Mouse (Mus musculus) CH12.LX (cell line): ENCODE measurements at regions not wholly inside any gene's neighbourhood (a gene's known extent, or its start where the extent isn't known, plus 50 kb on each side); places are given as distances from the start of the nearest gene placed in this dataset.
"Not testable (repeated sequence)": the region's sequence is repeated elsewhere in the genome, so short reads cannot be mapped to it uniquely, and the experiment has no call there.

ENCODE experiments used
- DNase-seq: peaks from one replicate; pipeline ENCODE4 v3.0.0-alpha.2; 2013; ENCODE audit errors: extremely low read depth
- H3K27ac ChIP-seq: 2 replicates; pipeline ENCODE4 v1.5.1; 2012; ENCODE audit warnings: low read depth, mild to moderate bottlenecking, control low read depth, moderate library complexity; ENCODE audit not compliant: insufficient read depth
- H3K27me3 ChIP-seq: replicated peaks from 2 replicates; pipeline ENCODE3; 2012; ENCODE audit warnings: inconsistent platforms
- H3K36me3 ChIP-seq, 2 experiments: replicated peaks in 1 of 2; 2 replicates each; pipeline versions ENCODE3 to v1.6.1; 2012; ENCODE audit warnings: inconsistent platforms in 1 of 2, low read length in 1 of 2, mild to moderate bottlenecking in 1 of 2, mixed read lengths in 1 of 2, moderate library complexity in 1 of 2; ENCODE audit not compliant: control insufficient read depth in 1 of 2, insufficient read depth in 1 of 2
- H3K4me1 ChIP-seq, 2 experiments: 2 replicates each; pipeline ENCODE4 v1.6.1; 2012; ENCODE audit warnings: inconsistent platforms in 1 of 2, moderate library complexity in 1 of 2; ENCODE audit not compliant: insufficient read depth in 2 of 2, control insufficient read depth in 1 of 2
- H3K4me2 ChIP-seq: 2 replicates; pipeline ENCODE4 v1.6.1; 2012; ENCODE audit warnings: low read depth, mild to moderate bottlenecking, control low read depth; ENCODE audit not compliant: poor library complexity, insufficient read depth, severe bottlenecking
- H3K4me3 ChIP-seq, 3 experiments: fragments of 150-350 bp in 1 of 3; sonication (generic) in 1 of 3; replicated peaks in 1 of 3; 2 replicates each; pipeline versions ENCODE3 to v1.5.1; 2011 to 2012; ENCODE audit warnings: low read depth in 2 of 3, low read length in 2 of 3, mild to moderate bottlenecking in 2 of 3, moderate library complexity in 2 of 3, control low read depth in 1 of 3, improper control_type of control experiment in 1 of 3, inconsistent platforms in 1 of 3, mixed read lengths in 1 of 3; ENCODE audit not compliant: poor library complexity in 1 of 3
- H3K79me2 ChIP-seq: replicated peaks from 2 replicates; pipeline ENCODE4 v1.6.1; 2012; ENCODE audit warnings: mild to moderate bottlenecking, moderate library complexity; ENCODE audit not compliant: control insufficient read depth, poor library complexity, insufficient read depth, severe bottlenecking; ENCODE audit errors: extremely low read depth
- H3K9ac ChIP-seq: 2 replicates; pipeline ENCODE4 v1.6.1; 2012; ENCODE audit warnings: low read depth, mild to moderate bottlenecking, control low read depth, moderate library complexity; ENCODE audit not compliant: insufficient read depth
- H3K9me3 ChIP-seq: replicated peaks from 2 replicates; pipeline ENCODE3; 2012; ENCODE audit warnings: low read length, inconsistent platforms, mixed read lengths
- BHLHE40 ChIP-seq: IDR thresholded peaks from 2 replicates; pipeline ENCODE4 v1.6.1; 2011; ENCODE audit warnings: mild to moderate bottlenecking, low read depth, low read length, improper control_type of control experiment
- E2F4 ChIP-seq: IDR thresholded peaks from 2 replicates; pipeline ENCODE4 v1.6.1; 2011; ENCODE audit warnings: low read depth, low read length, improper control_type of control experiment; ENCODE audit not compliant: insufficient replicate concordance
- ELF1 ChIP-seq: IDR thresholded peaks from 2 replicates; pipeline ENCODE4 v1.6.1; 2014; ENCODE audit warnings: low read depth, mild to moderate bottlenecking, inconsistent platforms, low read length, improper control_type of control experiment
- EP300 ChIP-seq: IDR thresholded peaks from 2 replicates; pipeline ENCODE4 v1.6.1; 2011; ENCODE audit warnings: low read length, improper control_type of control experiment
- IRF4 ChIP-seq: IDR thresholded peaks from 2 replicates; pipeline ENCODE4 v1.6.1; 2014; ENCODE audit warnings: low read depth, mild to moderate bottlenecking, inconsistent platforms, low read length, improper control_type of control experiment
- MAX ChIP-seq: IDR thresholded peaks from 2 replicates; pipeline ENCODE4 v1.6.1; 2011; ENCODE audit warnings: low read length, improper control_type of control experiment
- MAZ ChIP-seq: IDR thresholded peaks from 2 replicates; pipeline ENCODE4 v1.6.1; 2012; ENCODE audit warnings: low read depth, mild to moderate bottlenecking, inconsistent platforms, low read length, improper control_type of control experiment, moderate library complexity
- NELFE ChIP-seq: IDR thresholded peaks from 2 replicates; pipeline ENCODE4 v1.6.1; 2011; ENCODE audit warnings: low read depth, low read length, improper control_type of control experiment
- NRF1 ChIP-seq: IDR thresholded peaks from 2 replicates; pipeline ENCODE4 v1.6.1; 2014; ENCODE audit warnings: low read depth, mild to moderate bottlenecking, inconsistent platforms, low read length, improper control_type of control experiment, moderate library complexity
- PAX5 ChIP-seq: IDR thresholded peaks from 2 replicates; pipeline ENCODE4 v1.6.1; 2012; ENCODE audit warnings: low read length, inconsistent platforms, mixed read lengths
- POLR2AphosphoS2 ChIP-seq: IDR thresholded peaks from 2 replicates; pipeline ENCODE4 v1.6.1; 2011; ENCODE audit warnings: low read depth, low read length, improper control_type of control experiment
- RAD21 ChIP-seq: IDR thresholded peaks from 2 replicates; pipeline ENCODE4 v1.6.1; 2011; ENCODE audit warnings: low read depth, mild to moderate bottlenecking, low read length, improper control_type of control experiment, moderate library complexity
- RCOR1 ChIP-seq: conservative IDR thresholded peaks from 2 replicates; pipeline ENCODE4 v1.6.1; 2012; ENCODE audit warnings: low read depth, mild to moderate bottlenecking, inconsistent platforms, low read length, improper control_type of control experiment
- SMC3 ChIP-seq: IDR thresholded peaks from 2 replicates; pipeline ENCODE4 v1.6.1; 2011; ENCODE audit warnings: low read depth, low read length, improper control_type of control experiment
- TBP ChIP-seq: conservative IDR thresholded peaks from 2 replicates; pipeline ENCODE4 v1.6.1; 2011; ENCODE audit warnings: low read depth, low read length, improper control_type of control experiment
- TCF12 ChIP-seq: IDR thresholded peaks from 2 replicates; pipeline ENCODE4 v1.6.1; 2014; ENCODE audit warnings: low read depth, mild to moderate bottlenecking, inconsistent platforms, low read length, improper control_type of control experiment
- ZC3H11A ChIP-seq: IDR thresholded peaks from 2 replicates; pipeline ENCODE4 v1.6.1; 2012; ENCODE audit warnings: low read depth, mild to moderate bottlenecking, inconsistent platforms, low read length, improper control_type of control experiment
- ZKSCAN1 ChIP-seq: IDR thresholded peaks from 2 replicates; pipeline ENCODE4 v1.6.1; 2012; ENCODE audit warnings: low read depth, inconsistent platforms, low read length, improper control_type of control experiment, borderline replicate concordance
- ZMIZ1 ChIP-seq: IDR thresholded peaks from 2 replicates; pipeline ENCODE4 v1.6.1; 2012; ENCODE audit warnings: low read depth, mild to moderate bottlenecking, inconsistent platforms, low read length, improper control_type of control experiment
- dilution Hi-C: fragments of 300-500 bp; cut with MboI; formaldehyde crosslinking; loops from 2 replicates; pipeline ENCODE4 v1.14.3; 2020; ENCODE audit warnings: low sequenced_read_pairs; ENCODE audit not compliant: extremely low pct_unique_long_range_greater_than_20kb, extremely low pct_ligation_motif_present
- in situ Hi-C: fragments of 300-500 bp; cut with MboI; formaldehyde crosslinking; loops from 3 replicates; pipeline ENCODE4 v1.14.3; 2019; ENCODE audit warnings: low sequenced_read_pairs, low pct_ligation_motif_present, low pct_unique_long_range_greater_than_20kb, mixed read lengths

- no peak overlapping the region for H3K9ac ChIP-seq
- H3K4me3 ChIP-seq, result no peak overlapping the region
- H3K9me3 ChIP-seq, result no peaks in the 10 kb centered on the region
- DNase-seq, result no peak
- dilution Hi-C loops (no loop called here), in situ Hi-C loops (no loop called here)
- H3K4me1 ChIP-seq, result peaks cover 4 to 8% of the 10 kb centered on the region in 2 experiments
- no peak overlapping the region for H3K4me2 ChIP-seq
- no peak for TF ChIP-seq POLR2AphosphoS2
- TF ChIP-seq ELF1, result no peak
- no peak for TF ChIP-seq MAX
- no peak for TF ChIP-seq PAX5
- no peak for TF ChIP-seq TCF12
- no peak for TF ChIP-seq IRF4
- TF ChIP-seq EP300, result no peak
- TF ChIP-seq SMC3, result no peak
- no peak for TF ChIP-seq E2F4
- TF ChIP-seq NRF1, result no peak
- no peak for TF ChIP-seq ZMIZ1
- no peak for TF ChIP-seq TBP
- no peak for TF ChIP-seq RCOR1
- no peak for TF ChIP-seq ZC3H11A
- no peak for TF ChIP-seq ZKSCAN1
- no peak for TF ChIP-seq NELFE
- TF ChIP-seq MAZ, result no peak
- no peak for TF ChIP-seq RAD21
- TF ChIP-seq BHLHE40, result no peak
- H3K27me3 ChIP-seq, result no peaks in the 10 kb centered on the region
- no peak overlapping the region for H3K27ac ChIP-seq
- H3K79me2 ChIP-seq, result no peaks in the 10 kb centered on the region
- H3K36me3 ChIP-seq, result no peaks in the 10 kb centered on the region
These were observed 100.5 kb downstream of the Btg1 start for GRCm38 (mm10) chr10:96717281-96717680.

- H3K9me3 ChIP-seq, H3K36me3 ChIP-seq, dilution Hi-C loops, H3K27me3 ChIP-seq, in situ Hi-C loops, H3K9ac ChIP-seq, H3K27ac ChIP-seq, DNase-seq, H3K4me3 ChIP-seq, H3K79me2 ChIP-seq, H3K4me2 ChIP-seq: not testable (repeated sequence)
- peaks cover 4 to 13% of the 10 kb centered on the region in 2 experiments for H3K4me1 ChIP-seq
These were observed 101.9 kb downstream of the Btg1 start for GRCm38 (mm10) chr10:96718706-96719105.
